Mouse (Mus musculus) v-Abl transformed pro-B cells (cell line): Measurements from ENCODE around the gene Epb41l2.

Source experiments
- in situ Hi-C, 2 experiments: fragments of 400-800 bp; cut with MboI; formaldehyde crosslinking; loops; one replicate each; pipeline ENCODE4 v1.15.1; 2025; ENCODE audit not compliant: unreplicated experiment in 2 of 2

Gene Epb41l2

GRCm38 (mm10) chr10:25396859-25397258 is 37.3 kb downstream of the Epb41l2 start:
- in situ Hi-C loops: no loop called here

GRCm38 (mm10) chr10:25397767-25398690 is 38.4 kb downstream of the Epb41l2 start:
- in situ Hi-C loops: no loop called here

GRCm38 (mm10) chr10:25399016-25399415 is 39.4 kb downstream of the Epb41l2 start:
- in situ Hi-C loops: no loop called here

- in situ Hi-C loops: loop anchor here in 1 of 2 experiments (5.0 kb wide), 1 partner anchor 33 kb away; no protein-coding TSS in a partner anchor
Measured at GRCm38 (mm10) chr10:25400076-25400475, 40.5 kb downstream of the Epb41l2 start.

GRCm38 (mm10) chr10:25400646-25401045 is 41.0 kb downstream of the Epb41l2 start:
- in situ Hi-C loops: loop anchor here in 1 of 2 experiments (5.0 kb wide), 1 partner anchor 33 kb away; no protein-coding TSS in a partner anchor

- in situ Hi-C loops: loop anchor here in 1 of 2 experiments (5.0 kb wide), 1 partner anchor 34 kb away; no protein-coding TSS in a partner anchor
Measured at GRCm38 (mm10) chr10:25401356-25401755, 41.8 kb downstream of the Epb41l2 start.

- in situ Hi-C loops: loop anchor here in 1 of 2 experiments (5.0 kb wide), 1 partner anchor 36 kb away; no protein-coding TSS in a partner anchor
Measured at GRCm38 (mm10) chr10:25402886-25403285, 43.3 kb downstream of the Epb41l2 start.

GRCm38 (mm10) chr10:25403813-25404701 is 44.5 kb downstream of the Epb41l2 start:
- in situ Hi-C loops: loop anchor here in 1 of 2 experiments (5.0 kb wide), 1 partner anchor 37 kb away; no protein-coding TSS in a partner anchor

- in situ Hi-C loops: loop anchor here in 1 of 2 experiments (5.0 kb wide), 1 partner anchor 37 kb away; no protein-coding TSS in a partner anchor
Measured at GRCm38 (mm10) chr10:25404702-25405098, 45.1 kb downstream of the Epb41l2 start.

GRCm38 (mm10) chr10:25405551-25405950 is 46.0 kb downstream of the Epb41l2 start:
- in situ Hi-C loops: no loop called here

GRCm38 (mm10) chr10:25406695-25407094 is 47.1 kb downstream of the Epb41l2 start:
- in situ Hi-C loops: no loop called here

GRCm38 (mm10) chr10:25408136-25408650 is 48.6 kb downstream of the Epb41l2 start:
- in situ Hi-C loops: no loop called here

- in situ Hi-C loops: no loop called here
Measured at GRCm38 (mm10) chr10:25411836-25412373, 52.3 kb downstream of the Epb41l2 start.

- in situ Hi-C loops: loop anchor here in 1 of 2 experiments (5.0 kb wide), 2 partner anchors 72 to 143 kb away; no protein-coding TSS in a partner anchor
Measured at GRCm38 (mm10) chr10:25415188-25415717, 55.7 kb downstream of the Epb41l2 start.

GRCm38 (mm10) chr10:25416696-25417095 is 57.1 kb downstream of the Epb41l2 start:
- in situ Hi-C loops: loop anchor here in 1 of 2 experiments (5.0 kb wide), 2 partner anchors 71 to 144 kb away; no protein-coding TSS in a partner anchor

- in situ Hi-C loops: loop anchor here in 1 of 2 experiments (25.0 kb wide), 2 partner anchors 1264 to 1361 kb away; no protein-coding TSS in a partner anchor
Measured at GRCm38 (mm10) chr10:25426058-25426457, 66.5 kb downstream of the Epb41l2 start.

- in situ Hi-C loops: loop anchor here in 1 of 2 experiments (25.0 kb wide), 2 partner anchors 1265 to 1360 kb away; no protein-coding TSS in a partner anchor
Measured at GRCm38 (mm10) chr10:25426814-25427213, 67.2 kb downstream of the Epb41l2 start.

- in situ Hi-C loops: loop anchor here in 1 of 2 experiments (25.0 kb wide), 2 partner anchors 1265 to 1360 kb away; no protein-coding TSS in a partner anchor
Measured at GRCm38 (mm10) chr10:25427523-25427922, 67.9 kb downstream of the Epb41l2 start.

GRCm38 (mm10) chr10:25428658-25429057 is 69.1 kb downstream of the Epb41l2 start:
- in situ Hi-C loops: loop anchor here in 1 of 2 experiments (25.0 kb wide), 2 partner anchors 1266 to 1359 kb away; no protein-coding TSS in a partner anchor
